Mouse (Mus musculus) spleen, postnatal 4 days (tissue): ENCODE measurements around the gene Mdm2.

Source experiments
- DNase-seq, 2 experiments: peaks; one replicate each; pipeline ENCODE4 v3.0.0; 2022; ENCODE audit warnings: low spot score in 2 of 2

Gene Mdm2

GRCm38 (mm10) chr10:117655908-117656661 lies 54.5 kb downstream of the Mdm2 start:
- no peak for DNase-seq

GRCm38 (mm10) chr10:117655460-117655859 lies 55.1 kb downstream of the Mdm2 start:
- DNase-seq = no peak

- DNase-seq = no peak
Measured at GRCm38 (mm10) chr10:117654576-117655123, 55.9 kb downstream of the Mdm2 start.

- DNase-seq = no peak
Measured at GRCm38 (mm10) chr10:117653779-117654173, 56.8 kb downstream of the Mdm2 start.

- no peak for DNase-seq
Measured at GRCm38 (mm10) chr10:117652930-117653778, 57.4 kb downstream of the Mdm2 start.

GRCm38 (mm10) chr10:117652378-117652774 lies 58.2 kb downstream of the Mdm2 start:
- DNase-seq = no peak

GRCm38 (mm10) chr10:117651587-117652377 lies 58.8 kb downstream of the Mdm2 start:
- no peak for DNase-seq

GRCm38 (mm10) chr10:117650725-117651124 lies 59.8 kb downstream of the Mdm2 start:
- no peak for DNase-seq

- no peak for DNase-seq
Measured at GRCm38 (mm10) chr10:117650042-117650655, 60.4 kb downstream of the Mdm2 start.

- DNase-seq = no peak
Measured at GRCm38 (mm10) chr10:117649292-117650041, 61.1 kb downstream of the Mdm2 start.

- DNase-seq = no peak
Measured at GRCm38 (mm10) chr10:117648643-117649042, 61.9 kb downstream of the Mdm2 start.

- DNase-seq = no peak
Measured at GRCm38 (mm10) chr10:117647964-117648472, 62.5 kb downstream of the Mdm2 start.

- DNase-seq = no peak
Measured at GRCm38 (mm10) chr10:117647158-117647505, 63.4 kb downstream of the Mdm2 start.

GRCm38 (mm10) chr10:117646482-117647157 lies 63.9 kb downstream of the Mdm2 start:
- DNase-seq = no peak

- DNase-seq = no peak
Measured at GRCm38 (mm10) chr10:117645487-117645964, 65.0 kb downstream of the Mdm2 start.

- DNase-seq = no peak
Measured at GRCm38 (mm10) chr10:117644828-117645227, 65.7 kb downstream of the Mdm2 start.

GRCm38 (mm10) chr10:117644429-117644748 lies 66.2 kb downstream of the Mdm2 start:
- no peak for DNase-seq

GRCm38 (mm10) chr10:117643711-117644428 lies 66.7 kb downstream of the Mdm2 start:
- no peak for DNase-seq

- no peak for DNase-seq
Measured at GRCm38 (mm10) chr10:117643302-117643701, 67.3 kb downstream of the Mdm2 start.
